Mouse (Mus musculus) kidney, postnatal 0 days (tissue): ENCODE data around the gene Mrtfa. TPM values are rescaled to one million over a fixed set of nuclear protein-coding genes. Genes with fewer than 3 reads are reported as not detected.
"Not testable (repeated sequence)": the region's sequence is repeated elsewhere in the genome, so short reads cannot be mapped to it uniquely, and the experiment has no call there.

ENCODE experiments used
- ATAC-seq: fragments of 200-750 bp; cut with Nextera tagmentation; replicated peaks from 2 replicates; pipeline ENCODE4 v1.8.0; 2017; ENCODE audit warnings: low read depth, moderate number of reproducible peaks, moderate TSS enrichment, moderate library complexity; ENCODE audit not compliant: low FRiP score
- DNase-seq: peaks from one replicate; pipeline ENCODE4 v3.0.0-alpha.2; 2016; ENCODE audit warnings: low spot score
- H3K27ac ChIP-seq: fragments of 300-500 bp; sonication (generic); 2 replicates; pipeline ENCODE4 v1.5.1; 2014; ENCODE audit warnings: mild to moderate bottlenecking
- H3K27me3 ChIP-seq: fragments of 300-500 bp; sonication (generic); 2 replicates; pipeline ENCODE4 v1.6.1; 2014; ENCODE audit warnings: low read length, mixed read lengths; ENCODE audit not compliant: insufficient read depth
- H3K36me3 ChIP-seq: fragments of 300-500 bp; sonication (generic); 2 replicates; pipeline ENCODE4 v1.6.1; 2014; ENCODE audit warnings: low read length, mixed read lengths; ENCODE audit not compliant: insufficient read depth
- H3K4me1 ChIP-seq: fragments of 300-500 bp; sonication (generic); replicated peaks from 2 replicates; pipeline ENCODE4 v1.6.1; 2014; ENCODE audit warnings: antibody characterized with exemption, low read length, mixed read lengths; ENCODE audit not compliant: insufficient read depth
- H3K4me2 ChIP-seq: fragments of 300-500 bp; sonication (generic); 2 replicates; pipeline ENCODE4 v1.6.1; 2014; ENCODE audit warnings: mild to moderate bottlenecking, low read length, moderate library complexity, mixed read lengths
- H3K4me3 ChIP-seq: fragments of 300-500 bp; sonication (generic); replicated peaks from 2 replicates; pipeline ENCODE4 v1.5.1; 2014; ENCODE audit warnings: low read depth, low read length
- H3K9ac ChIP-seq: fragments of 300-500 bp; sonication (generic); 2 replicates; pipeline ENCODE4 v1.6.1; 2014; ENCODE audit warnings: low read depth, low read length
- H3K9me3 ChIP-seq: fragments of 300-500 bp; sonication (generic); replicated peaks from 2 replicates; pipeline ENCODE4 v1.6.1; 2016; ENCODE audit warnings: low read length, inconsistent platforms, mixed read lengths
- CTCF ChIP-seq: IDR thresholded peaks from 2 replicates; pipeline ENCODE4 v1.5.1; 2016; ENCODE audit warnings: antibody characterized with exemption, low read depth, mild to moderate bottlenecking, moderate library complexity
- WGBS: fragments of 180-500 bp; shearing (Covaris S2); extraction: QIAGEN DNeasy Blood & Tissue Kit; methylation state at CpG from one replicate; pipeline ENCODE4 v1.1.7; 2014; 5-methylcytosine and 5-hydroxymethylcytosine counted together
- polyA plus RNA-seq: library from polyadenylated mRNA; unstranded; fragments of >200 nt; fragmentation: Nextera tagmentation; extraction: Ambion mirVana; gene quantifications from 2 replicates; pipeline ENCODE4 v1.2.1, GENCODE M21; 2015

Gene Mrtfa
- polyA plus RNA-seq, 1 experiment from 2014 or later = 14.1 TPM

DNA sequence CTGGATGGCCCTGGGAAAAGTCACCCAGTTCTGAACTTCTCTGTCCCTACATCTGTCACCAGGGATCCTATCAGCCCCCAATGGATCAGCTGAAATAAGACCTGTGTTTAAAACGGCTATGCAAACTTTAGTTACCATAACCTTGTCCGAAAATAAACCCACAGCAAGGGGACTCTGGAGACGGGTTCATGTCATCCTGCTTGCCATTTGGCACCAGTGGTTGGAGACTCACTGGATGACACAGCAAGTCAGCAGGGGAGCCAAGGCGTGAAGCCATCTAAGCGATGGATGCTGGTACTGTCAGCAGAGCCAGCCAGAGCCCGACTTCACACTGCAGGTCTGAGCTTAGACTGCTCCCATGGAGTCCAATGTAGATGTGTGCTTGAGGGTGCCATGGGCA lies 30.9 kb upstream of the Mrtfa start:
- Histone ChIP-seq H3K4me2 (no peak overlapping the region), H3K27ac (no peak overlapping the region), H3K9me3 (no peaks in the 10 kb centered on the region), H3K4me1 (no peaks in the 10 kb centered on the region), H3K4me3 (no peak overlapping the region), H3K27me3 (no peaks in the 10 kb centered on the region), H3K9ac (no peak overlapping the region), H3K36me3 (no peaks in the 10 kb centered on the region)
- TF ChIP-seq CTCF = no peak
- ATAC-seq (no peak), DNase-seq (no peak)
- 54% methylated on average over 6 of the region's 6 CpGs for WGBS

DNA sequence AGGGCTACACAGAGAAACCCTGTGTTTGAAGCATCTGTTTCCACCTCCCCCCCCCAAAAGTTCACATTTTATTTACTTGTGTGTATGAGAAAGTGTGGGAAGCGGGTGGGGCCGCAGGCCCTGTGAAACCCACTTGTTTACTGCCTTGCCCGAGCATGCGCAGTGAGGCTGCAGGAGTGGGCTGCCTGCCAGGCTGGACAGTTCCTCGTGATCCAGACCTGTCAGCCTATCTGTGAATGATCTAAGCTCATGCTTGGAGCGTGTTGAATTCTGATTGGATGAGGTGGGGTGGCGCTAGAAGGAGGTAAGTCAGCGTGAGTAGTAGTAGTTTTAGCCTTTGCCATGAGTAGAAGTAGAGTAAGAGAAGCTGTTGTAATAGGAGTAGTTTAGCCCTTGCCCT lies 29.5 kb upstream of the Mrtfa start:
- not testable (repeated sequence) for ATAC-seq, H3K36me3 ChIP-seq, H3K27me3 ChIP-seq

DNA sequence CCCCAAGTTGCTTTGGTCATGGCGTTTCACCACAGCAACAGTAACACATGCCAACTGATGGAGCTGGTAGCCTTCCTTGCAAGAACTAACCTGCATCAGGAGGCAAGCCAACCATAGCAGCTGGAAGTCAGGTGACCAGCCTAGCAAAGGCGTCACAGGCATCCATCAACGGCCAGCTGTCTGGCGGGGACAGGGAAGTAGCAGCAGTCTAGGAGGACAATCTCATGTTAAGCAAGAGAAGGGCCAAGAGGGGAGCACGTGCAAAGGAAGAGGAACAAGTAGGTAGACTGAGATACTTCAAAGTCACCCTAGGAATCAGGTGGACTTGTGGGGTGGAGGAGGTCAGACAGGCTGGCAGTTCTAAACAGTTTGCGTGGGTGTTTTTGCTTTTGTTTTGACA lies 28.5 kb upstream of the Mrtfa start:
- Histone ChIP-seq H3K4me2 (no peak overlapping the region), H3K4me3 (no peak overlapping the region), H3K9ac (no peak overlapping the region), H3K36me3 (no peaks in the 10 kb centered on the region), H3K27me3 (no peaks in the 10 kb centered on the region), H3K27ac (no peak overlapping the region), H3K9me3 (no peaks in the 10 kb centered on the region), H3K4me1 (no peaks in the 10 kb centered on the region)
- TF ChIP-seq CTCF = no peak
- WGBS = 57% methylated on average over 6 of the region's 6 CpGs
- DNase-seq (no peak), ATAC-seq (no peak)

More for the DNA sequence above, 29.5 kb upstream of the Mrtfa start:
- DNase-seq, H3K4me2 ChIP-seq, H3K9me3 ChIP-seq, H3K4me1 ChIP-seq, H3K4me3 ChIP-seq, H3K27ac ChIP-seq, H3K9ac ChIP-seq: not testable (repeated sequence)
- 74% methylated on average over 8 of the region's 8 CpGs for WGBS

DNA sequence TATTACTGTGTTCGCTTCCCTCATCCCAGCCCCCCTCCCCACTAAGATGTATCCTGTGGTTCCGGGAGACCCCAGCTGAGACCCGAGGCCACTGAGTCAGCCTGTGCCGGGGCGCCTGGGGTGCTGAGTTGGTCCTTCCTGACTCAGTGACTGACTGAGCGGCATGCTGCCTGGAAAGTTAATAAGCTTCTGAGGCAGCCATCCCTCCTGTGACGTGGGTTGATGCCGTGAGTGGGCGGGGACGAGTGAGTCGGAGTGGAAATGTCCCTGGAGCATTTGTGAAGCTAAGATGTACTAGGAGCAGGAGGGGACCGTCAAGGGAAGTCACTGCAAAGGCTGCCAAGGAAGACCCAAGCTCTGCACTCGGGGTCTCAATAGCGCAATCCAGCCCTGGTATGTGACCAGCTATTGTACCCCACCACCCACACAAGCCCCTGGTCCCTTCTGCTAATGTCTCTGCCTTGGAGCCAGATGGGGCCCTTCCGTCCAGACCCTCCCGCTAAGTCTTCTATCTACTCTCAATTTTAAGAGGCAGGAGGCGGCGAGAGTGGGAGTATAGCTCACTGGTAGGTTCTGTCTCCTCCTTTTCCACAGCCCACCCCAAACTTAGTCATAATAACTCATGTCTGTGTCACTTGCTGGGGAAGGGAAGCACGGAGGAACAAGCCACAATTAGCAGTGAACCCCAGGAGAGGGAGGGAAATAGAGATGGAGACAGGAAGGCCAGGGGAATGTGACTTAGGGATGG lies 26.5 kb upstream of the Mrtfa start:
- no peak overlapping the region for H3K4me3 ChIP-seq
- no peaks in the 10 kb centered on the region for H3K9me3 ChIP-seq
- no peaks in the 10 kb centered on the region for H3K27me3 ChIP-seq
- H3K9ac ChIP-seq = no peak overlapping the region
- ATAC-seq (no peak), DNase-seq (no peak)
- TF ChIP-seq CTCF = no peak
- WGBS = 57% methylated on average over 19 of the region's 19 CpGs
- no peaks in the 10 kb centered on the region for H3K4me1 ChIP-seq
- no peak overlapping the region for H3K27ac ChIP-seq
- H3K36me3 ChIP-seq = no peaks in the 10 kb centered on the region
- no peak overlapping the region for H3K4me2 ChIP-seq

DNA sequence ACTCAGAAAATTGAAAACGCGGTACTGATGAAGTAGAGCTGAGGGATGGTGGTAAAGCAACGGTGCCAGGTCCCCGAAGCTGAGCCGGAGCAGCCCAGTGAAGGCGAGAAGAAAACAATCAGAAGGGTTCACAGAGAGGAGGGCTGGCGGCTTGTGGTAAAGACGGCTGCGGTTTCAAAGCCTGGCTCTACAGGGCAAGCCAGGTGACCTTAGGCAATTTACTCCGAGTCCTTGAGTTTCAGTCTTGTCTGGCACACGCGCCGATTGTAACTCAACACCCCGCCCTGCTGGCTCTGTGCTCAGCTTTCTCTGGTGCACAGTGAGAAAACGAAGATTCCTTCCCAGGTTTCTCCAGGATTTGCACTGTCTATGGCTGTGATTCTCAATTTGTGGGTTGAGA lies 22.4 kb upstream of the Mrtfa start:
- DNase-seq = peak; percentile 85
- 19% methylated on average over 15 of the region's 15 CpGs for WGBS
- Histone ChIP-seq H3K27ac (no peak overlapping the region), H3K9me3 (no peaks in the 10 kb centered on the region), H3K9ac (no peak overlapping the region), H3K4me2 (peak overlapping the region; percentile 32; the same call in 1 of the 2 replicates), H3K4me3 (no peak overlapping the region), H3K4me1 (no peaks in the 10 kb centered on the region), H3K36me3 (no peaks in the 10 kb centered on the region), H3K27me3 (no peaks in the 10 kb centered on the region)
- no peak; the same call in 1 of the 2 replicates for TF ChIP-seq CTCF
- ATAC-seq = no peak; the same call in 1 of the 2 replicates

DNA sequence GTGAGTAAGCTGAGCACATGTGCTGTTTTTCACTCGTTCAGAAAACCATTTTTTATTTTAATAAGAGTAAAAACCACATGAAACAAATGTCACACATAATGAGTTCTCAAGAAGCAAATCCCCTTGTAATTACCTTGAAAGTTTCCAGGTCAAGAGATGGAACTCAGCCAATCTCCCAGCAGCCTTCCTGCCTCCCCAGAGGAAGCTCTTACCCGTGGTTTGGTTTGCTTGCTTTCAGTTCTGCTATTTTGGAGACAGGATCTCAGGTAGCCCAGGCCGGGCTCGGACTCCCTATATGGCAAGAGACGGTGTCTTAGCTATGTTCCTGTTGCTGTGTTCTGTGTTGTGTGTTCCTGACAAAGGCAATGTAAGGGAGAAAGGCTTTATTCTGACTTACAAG lies 19.9 kb upstream of the Mrtfa start:
- no peak for DNase-seq
- no peak for ATAC-seq
- Histone ChIP-seq H3K4me3 (no peak overlapping the region), H3K36me3 (no peaks in the 10 kb centered on the region), H3K27me3 (no peaks in the 10 kb centered on the region), H3K27ac (no peak overlapping the region), H3K9me3 (no peaks in the 10 kb centered on the region), H3K4me2 (no peak overlapping the region), H3K9ac (no peak overlapping the region), H3K4me1 (no peaks in the 10 kb centered on the region)
- no peak for TF ChIP-seq CTCF
- 65% methylated on average over 5 of the region's 5 CpGs for WGBS

DNA sequence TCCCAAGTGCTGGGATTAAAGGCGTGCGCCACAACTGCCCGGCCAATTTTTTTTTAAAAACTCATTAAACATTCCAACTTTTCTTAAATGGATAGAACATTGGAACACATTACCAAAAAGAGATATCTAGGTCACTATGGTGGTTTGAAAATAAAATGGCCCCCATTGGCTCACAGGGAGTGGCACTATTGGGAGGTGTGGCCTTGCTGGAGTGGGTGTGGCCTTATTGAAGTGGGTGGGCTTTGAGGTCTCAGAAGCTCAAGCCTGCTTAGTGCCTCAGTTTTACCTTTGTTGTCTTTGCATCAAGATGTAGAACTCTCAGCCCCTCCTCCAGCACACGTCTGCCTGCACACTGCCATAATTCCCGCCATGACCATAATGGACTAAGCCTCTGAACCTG lies 11.9 kb upstream of the Mrtfa start:
- Histone ChIP-seq H3K27me3 (no peaks in the 10 kb centered on the region), H3K27ac (no peak overlapping the region), H3K36me3 (no peaks in the 10 kb centered on the region), H3K9ac (no peak overlapping the region), H3K4me1 (no peaks in the 10 kb centered on the region), H3K4me3 (no peak overlapping the region), H3K4me2 (no peak overlapping the region), H3K9me3 (no peaks in the 10 kb centered on the region)
- ATAC-seq (no peak), DNase-seq (no peak)
- no peak for TF ChIP-seq CTCF
- 99% methylated on average over 5 of the region's 5 CpGs for WGBS
